Mouse (Mus musculus) heart, embryonic 14.5 days (tissue): ENCODE results near the gene Prkg1. TPM values are rescaled to one million over a fixed set of nuclear protein-coding genes. Genes with fewer than 3 reads are reported as not detected.

Source experiments
- ATAC-seq: fragments of 200-750 bp; cut with Nextera tagmentation; 2 replicates; pipeline ENCODE4 v1.8.0; 2017; ENCODE audit warnings: low read depth, moderate TSS enrichment; ENCODE audit not compliant: insufficient number of reproducible peaks, insufficient read depth, low FRiP score
- H3K27ac ChIP-seq, 2 experiments: fragments of 200-500 bp in 1 of 2; fragments of 300-500 bp in 1 of 2; sonication (generic) in 1 of 2; replicated peaks in 1 of 2; 2 replicates each; pipeline ENCODE4 v1.5.1; 2012 to 2014; ENCODE audit warnings: low read depth in 2 of 2, low read length in 2 of 2, control low read depth in 1 of 2, mild to moderate bottlenecking in 1 of 2, mixed read lengths in 1 of 2; ENCODE audit not compliant: control insufficient read depth in 1 of 2, insufficient read depth in 1 of 2
- H3K27me3 ChIP-seq: fragments of 300-500 bp; sonication (generic); 2 replicates; pipeline ENCODE4 v1.6.1; 2014; ENCODE audit warnings: mild to moderate bottlenecking, low read length, control low read depth; ENCODE audit not compliant: control insufficient read depth, insufficient read depth
- H3K36me3 ChIP-seq: fragments of 300-500 bp; sonication (generic); 2 replicates; pipeline ENCODE4 v1.6.1; 2014; ENCODE audit warnings: mild to moderate bottlenecking, control low read depth, low read length, mixed read lengths; ENCODE audit not compliant: control insufficient read depth, insufficient read depth
- H3K4me1 ChIP-seq, 2 experiments: fragments of 200-500 bp in 1 of 2; fragments of 300-500 bp in 1 of 2; sonication (generic) in 1 of 2; 2 replicates each; pipeline ENCODE4 v1.6.1; 2012 to 2014; ENCODE audit warnings: low read length in 2 of 2, control low read depth in 1 of 2, mixed read lengths in 1 of 2; ENCODE audit not compliant: control insufficient read depth in 2 of 2, insufficient read depth in 2 of 2
- H3K4me2 ChIP-seq: fragments of 300-500 bp; sonication (generic); 2 replicates; pipeline ENCODE4 v1.6.1; 2014; ENCODE audit warnings: mild to moderate bottlenecking, low read length
- H3K4me3 ChIP-seq, 2 experiments: fragments of 200-500 bp in 1 of 2; fragments of 300-500 bp in 1 of 2; sonication (generic) in 1 of 2; 2 replicates each; pipeline ENCODE4 v1.5.1; 2012 to 2014; ENCODE audit warnings: low read length in 2 of 2, mild to moderate bottlenecking in 2 of 2, control low read depth in 1 of 2, low read depth in 1 of 2, moderate library complexity in 1 of 2; ENCODE audit not compliant: control insufficient read depth in 1 of 2, insufficient read depth in 1 of 2
- H3K9ac ChIP-seq: fragments of 300-500 bp; sonication (generic); 2 replicates; pipeline ENCODE4 v1.6.1; 2014; ENCODE audit warnings: mild to moderate bottlenecking, low read length
- H3K9me3 ChIP-seq: fragments of 300-500 bp; sonication (generic); 2 replicates; pipeline ENCODE4 v1.6.1; 2016; ENCODE audit warnings: low read length, control low read depth; ENCODE audit not compliant: control insufficient read depth
- WGBS: fragments of 180-500 bp; shearing (Covaris S2); extraction: QIAGEN DNeasy Blood & Tissue Kit; methylation state at CpG from one replicate; pipeline ENCODE4 v1.1.7; 2014; 5-methylcytosine and 5-hydroxymethylcytosine counted together
- polyA plus RNA-seq: library from polyadenylated mRNA; unstranded; fragments of >200 nt; fragmentation: Nextera tagmentation; extraction: Ambion mirVana; gene quantifications from 2 replicates; pipeline ENCODE4 v1.2.1, GENCODE M21; 2014

The Prkg1 gene
- polyA plus RNA-seq, 1 experiment from 2014 or later = 9.6 TPM

GRCm38 (mm10) chr19:30625391-30625790, 1139.4 kb downstream of the Prkg1 start:
- 16% methylated on average over 2 of the region's 2 CpGs for WGBS
- no peaks in the 10 kb centered on the region for H3K9me3 ChIP-seq
- no peak overlapping the region for H3K4me3 ChIP-seq
- peak overlapping the region; percentile 35 to 59 for H3K27ac ChIP-seq
- no peaks in the 10 kb centered on the region for H3K36me3 ChIP-seq
- H3K9ac ChIP-seq = no peak overlapping the region
- no peak for ATAC-seq
- no peaks in the 10 kb centered on the region for H3K27me3 ChIP-seq
- H3K4me2 ChIP-seq = peak overlapping the region; percentile 49
- peaks cover 10 to 28% of the 10 kb centered on the region in 2 experiments for H3K4me1 ChIP-seq

GRCm38 (mm10) chr19:30623620-30624019, 1141.2 kb downstream of the Prkg1 start:
- peaks cover 10 to 28% of the 10 kb centered on the region in 2 experiments for H3K4me1 ChIP-seq
- WGBS = 16% methylated on average over 7 of the region's 7 CpGs
- no peak overlapping the region for H3K9ac ChIP-seq
- ATAC-seq = peak; percentile 79; the same call in 1 of the 2 replicates
- no peak overlapping the region for H3K4me3 ChIP-seq
- no peaks in the 10 kb centered on the region for H3K27me3 ChIP-seq
- peak overlapping the region in 1 of 2 experiments; percentile 56; a peak in 2 of 4 replicates for H3K27ac ChIP-seq
- no peaks in the 10 kb centered on the region for H3K36me3 ChIP-seq
- H3K9me3 ChIP-seq = no peaks in the 10 kb centered on the region
- H3K4me2 ChIP-seq = peak overlapping the region; percentile 40

GRCm38 (mm10) chr19:30613150-30613865, 1151.5 kb downstream of the Prkg1 start:
- peaks cover under 1% of the 10 kb centered on the region; the same call in 1 of the 2 replicates for H3K9me3 ChIP-seq
- no peak for ATAC-seq
- WGBS = 79% methylated on average over 3 of the region's 3 CpGs
- H3K4me1 ChIP-seq = no peaks in the 10 kb centered on the region
- no peak overlapping the region for H3K4me2 ChIP-seq
- no peak overlapping the region for H3K27ac ChIP-seq
- H3K27me3 ChIP-seq = no peaks in the 10 kb centered on the region
- H3K4me3 ChIP-seq = no peak overlapping the region
- H3K9ac ChIP-seq = no peak overlapping the region
- no peaks in the 10 kb centered on the region for H3K36me3 ChIP-seq

- 78% methylated on average over 3 of the region's 3 CpGs for WGBS
- H3K27ac ChIP-seq = no peak overlapping the region
These were observed 1178.5 kb downstream of the Prkg1 start for GRCm38 (mm10) chr19:30586366-30586765.

DNA sequence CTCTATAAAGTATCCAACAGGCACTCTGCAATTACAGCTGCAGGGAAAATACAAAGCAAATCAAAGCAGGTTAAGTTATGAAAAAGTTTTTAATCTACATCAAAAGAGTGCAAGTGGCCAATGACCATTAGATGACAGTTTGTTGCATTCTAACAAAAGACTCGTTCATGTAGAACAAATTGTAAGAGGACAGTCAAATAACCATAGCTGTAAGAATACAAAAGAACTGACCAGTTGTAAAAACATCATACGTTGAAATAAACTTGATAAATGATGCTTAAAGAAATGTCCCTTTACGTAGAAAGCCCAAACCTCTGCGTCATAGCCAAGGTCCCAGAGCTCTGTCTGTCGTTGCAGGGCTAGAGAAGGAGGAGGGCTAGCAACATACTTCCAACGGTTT, 1200.3 kb downstream of the Prkg1 start:
- Histone ChIP-seq H3K4me2 (no peak overlapping the region), H3K36me3 (no peaks in the 10 kb centered on the region), H3K9me3 (no peaks in the 10 kb centered on the region), H3K9ac (no peak overlapping the region), H3K27me3 (no peaks in the 10 kb centered on the region), H3K4me3 (no peak overlapping the region), H3K4me1 (no peaks in the 10 kb centered on the region), H3K27ac (no peak overlapping the region)
- 82% methylated on average over 6 of the region's 6 CpGs for WGBS
- no peak for ATAC-seq

More at GRCm38 (mm10) chr19:30586366-30586765, 1178.5 kb downstream of the Prkg1 start:
- H3K4me2 ChIP-seq = no peak overlapping the region
- no peak overlapping the region for H3K4me3 ChIP-seq
- no peaks in the 10 kb centered on the region for H3K36me3 ChIP-seq
- no peak overlapping the region for H3K9ac ChIP-seq
- no peaks in the 10 kb centered on the region for H3K27me3 ChIP-seq
- no peaks in the 10 kb centered on the region for H3K9me3 ChIP-seq
- H3K4me1 ChIP-seq = no peaks in the 10 kb centered on the region
- ATAC-seq = no peak

DNA sequence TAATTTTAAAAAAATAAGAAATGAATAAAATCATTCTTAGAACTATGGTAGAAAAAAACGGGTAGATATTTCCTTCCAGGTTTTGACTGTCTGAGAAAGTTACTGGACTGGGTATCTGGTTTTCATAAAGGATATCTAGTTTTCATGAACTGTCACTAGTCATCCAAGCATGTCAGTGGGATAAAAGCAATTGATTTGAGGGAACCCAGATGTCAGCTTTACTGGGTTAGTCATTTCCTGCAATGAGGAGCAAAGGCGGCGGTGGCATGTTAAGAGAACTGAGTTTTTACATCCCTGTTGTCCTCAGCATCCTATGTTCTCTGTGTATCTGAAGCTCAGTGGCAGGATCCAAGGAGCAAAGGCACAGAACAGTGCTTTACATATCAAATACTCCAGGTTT, 1201.0 kb downstream of the Prkg1 start:
- 58% methylated on average over 3 of the region's 3 CpGs for WGBS
- no peaks in the 10 kb centered on the region for H3K4me1 ChIP-seq
- no peaks in the 10 kb centered on the region for H3K9me3 ChIP-seq
- no peaks in the 10 kb centered on the region for H3K27me3 ChIP-seq
- no peak for ATAC-seq
- H3K4me2 ChIP-seq = no peak overlapping the region
- no peak overlapping the region for H3K4me3 ChIP-seq
- no peak overlapping the region for H3K27ac ChIP-seq
- H3K36me3 ChIP-seq = no peaks in the 10 kb centered on the region
- H3K9ac ChIP-seq = no peak overlapping the region

- H3K27ac ChIP-seq = no peak overlapping the region
- peaks cover 0 to 4% of the 10 kb centered on the region in 2 experiments; a peak in 1 of 4 replicates for H3K4me1 ChIP-seq
- no peaks in the 10 kb centered on the region for H3K27me3 ChIP-seq
- H3K36me3 ChIP-seq = no peaks in the 10 kb centered on the region
- no peak for ATAC-seq
- no peak overlapping the region for H3K9ac ChIP-seq
- no peak overlapping the region for H3K4me3 ChIP-seq
- H3K4me2 ChIP-seq = no peak overlapping the region
- H3K9me3 ChIP-seq = no peaks in the 10 kb centered on the region
These were observed 1206.8 kb downstream of the Prkg1 start for GRCm38 (mm10) chr19:30558024-30558423.

DNA sequence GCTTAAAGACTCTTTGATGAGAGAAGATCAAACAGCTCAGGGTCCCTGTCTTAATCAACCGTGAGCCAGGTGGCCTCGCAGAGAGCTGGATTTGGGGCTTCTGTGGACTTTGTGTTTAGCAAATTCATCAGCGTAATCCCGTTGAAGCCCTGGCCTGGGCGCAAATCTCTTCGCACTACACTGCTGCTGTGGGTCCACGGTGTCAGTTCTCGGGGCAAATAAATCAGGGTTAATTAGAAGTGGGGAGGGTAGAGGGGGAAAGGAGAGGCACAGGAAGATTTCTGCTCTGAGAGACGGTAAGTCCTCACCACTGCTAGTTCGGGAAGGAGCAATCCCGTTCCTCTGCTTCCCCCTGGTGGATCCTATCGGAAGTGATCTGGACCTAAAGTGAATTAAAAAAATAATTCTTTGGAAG, 1210.4 kb downstream of the Prkg1 start:
- H3K9ac ChIP-seq = peak overlapping the region; percentile 56
- no peaks in the 10 kb centered on the region for H3K9me3 ChIP-seq
- H3K36me3 ChIP-seq = no peaks in the 10 kb centered on the region
- peak overlapping the region; percentile 66 for H3K4me2 ChIP-seq
- WGBS = 1% methylated on average over 12 of the region's 12 CpGs
- peak overlapping the region; percentile 26 to 35 for H3K4me3 ChIP-seq
- peaks cover 4 to 8% of the 10 kb centered on the region in 2 experiments; a peak in 3 of 4 replicates for H3K4me1 ChIP-seq
- H3K27me3 ChIP-seq = peaks cover 26% of the 10 kb centered on the region
- no peak overlapping the region for H3K27ac ChIP-seq
- ATAC-seq = no peak
